Mouse (Mus musculus) naive thymus-derived CD4-positive, alpha-beta T cell, adult 2 months (primary cell): ENCODE data around the gene Atp13a2.

Experiments
- DNase-seq: peaks from one replicate; pipeline ENCODE4 v3.0.0-alpha.2; 2011; ENCODE audit warnings: low read depth

Atp13a2 gene

GRCm38 (mm10) chr4:140986711-140987395, at the start of gene Atp13a2:
Gene Atp13a2 (plus strand): TSS chr4:140986873.
- DNase-seq, result peak; percentile 85

DNA sequence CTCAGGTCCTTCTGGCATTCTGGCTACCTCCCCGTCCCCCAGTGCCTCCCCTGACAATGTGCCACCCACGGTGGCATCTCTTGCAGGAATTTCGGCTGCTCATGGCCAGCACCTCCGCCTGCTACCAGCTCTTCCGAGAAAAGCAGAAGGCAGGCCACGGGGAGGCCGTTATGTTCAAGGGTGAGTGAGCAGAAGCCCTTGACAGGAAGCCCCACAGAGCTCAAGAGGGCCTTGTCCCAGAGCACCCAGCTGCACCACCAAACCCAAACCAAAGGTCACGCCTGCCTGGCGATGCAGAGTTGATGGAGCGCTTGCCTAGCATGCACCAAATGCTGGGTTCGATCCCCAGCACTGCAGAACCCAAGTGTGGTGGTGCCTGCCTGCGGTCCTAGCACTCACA, 42.3 kb upstream of the Atp13a2 start:
- no peak for DNase-seq

DNA sequence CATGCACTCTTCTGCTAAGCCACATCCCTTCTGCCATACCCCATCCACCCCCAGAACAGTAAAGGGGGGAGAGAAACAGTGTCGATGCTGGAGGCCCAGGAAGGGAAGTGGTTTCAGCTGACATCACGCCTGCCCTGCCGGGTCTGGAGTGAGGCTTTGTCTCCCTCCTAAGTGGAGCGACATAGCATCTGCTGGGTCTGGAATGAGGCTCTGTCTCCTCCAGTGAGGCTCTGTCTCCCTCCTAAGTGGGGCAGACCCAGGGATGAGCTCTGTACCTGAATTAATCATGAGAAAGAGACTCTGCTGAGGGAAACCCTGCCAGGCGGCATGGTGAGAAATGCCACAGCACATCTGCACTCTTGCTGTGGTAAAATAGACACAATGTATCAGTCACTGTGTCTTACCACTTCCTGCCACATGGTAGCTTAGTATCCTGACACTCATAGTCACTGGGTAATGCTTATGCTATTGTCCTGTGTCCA, 41.7 kb upstream of the Atp13a2 start:
- peak; percentile 88 for DNase-seq

DNA sequence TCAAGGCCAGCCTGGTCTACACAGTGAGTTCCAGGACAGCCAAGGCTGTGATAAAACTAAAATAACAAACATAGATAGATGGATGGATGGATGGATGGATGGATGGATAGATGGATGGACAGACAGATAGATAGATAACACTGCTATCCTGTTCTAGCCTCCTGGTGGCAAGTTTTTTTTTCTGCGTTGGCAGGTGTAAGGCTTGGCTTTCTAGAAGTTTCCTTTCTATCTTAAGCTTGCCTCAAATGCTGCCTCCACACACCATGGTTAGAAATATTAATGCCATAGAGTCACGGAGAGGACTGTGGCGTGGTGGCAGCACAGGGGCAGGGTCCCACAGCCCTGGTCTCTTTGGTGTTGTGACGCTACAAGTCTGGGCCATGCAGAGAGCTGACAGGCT, 41.1 kb upstream of the Atp13a2 start:
- DNase-seq, result peak; percentile 60

GRCm38 (mm10) chr4:140946048-140946447, 40.6 kb upstream of the Atp13a2 start:
- peak; percentile 39 for DNase-seq

- DNase-seq, result peak; percentile 54
Measured at GRCm38 (mm10) chr4:140946580-140947205, 40.0 kb upstream of the Atp13a2 start.

- DNase-seq, result peak; percentile 84
Measured at GRCm38 (mm10) chr4:140947487-140948440, 38.9 kb upstream of the Atp13a2 start.

GRCm38 (mm10) chr4:140948481-140948880, 38.2 kb upstream of the Atp13a2 start:
- DNase-seq, result no peak

DNA sequence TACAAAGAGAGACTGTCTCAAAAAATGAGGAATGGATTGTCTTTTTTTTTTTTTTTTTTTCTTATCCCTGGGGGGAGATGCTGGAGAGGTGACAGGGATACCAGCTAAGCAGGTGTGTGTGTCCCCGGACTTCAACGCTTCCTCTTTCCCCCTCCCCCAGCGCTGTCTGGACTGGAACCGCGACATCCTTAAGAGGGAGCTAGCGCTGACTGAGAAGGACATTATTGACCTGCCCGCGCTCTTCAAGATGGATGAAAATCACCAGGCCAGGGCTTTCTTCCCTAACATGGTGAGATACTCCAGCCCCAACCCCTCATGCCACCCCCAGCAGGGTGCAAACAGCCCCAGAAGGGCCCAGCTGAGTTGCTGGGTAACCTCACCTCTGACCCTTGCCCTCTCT, 37.6 kb upstream of the Atp13a2 start:
- peak; percentile 18 for DNase-seq

DNA sequence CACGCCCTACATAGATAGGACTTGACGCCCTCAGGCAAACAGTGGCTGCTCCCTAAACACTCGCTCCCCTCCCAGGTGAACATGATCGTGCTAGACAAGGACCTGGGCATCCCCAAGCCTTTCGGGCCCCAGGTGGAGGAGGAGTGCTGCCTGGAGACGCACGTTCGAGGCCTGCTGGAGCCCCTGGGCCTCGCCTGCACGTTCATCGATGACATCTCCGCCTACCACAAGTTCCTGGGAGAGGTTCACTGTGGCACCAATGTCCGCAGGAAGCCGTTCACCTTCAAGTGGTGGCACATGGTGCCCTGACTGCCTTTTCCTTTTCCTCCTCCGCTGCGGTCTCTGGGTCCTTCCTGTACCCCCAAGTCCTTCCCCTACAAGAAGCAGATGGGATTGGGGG, 37.1 kb upstream of the Atp13a2 start:
- peak; percentile 59 for DNase-seq

- DNase-seq, result no peak
Measured at GRCm38 (mm10) chr4:140950574-140950973, 36.1 kb upstream of the Atp13a2 start.

GRCm38 (mm10) chr4:140951861-140952641, 34.6 kb upstream of the Atp13a2 start:
- peak; percentile 79 for DNase-seq

DNA sequence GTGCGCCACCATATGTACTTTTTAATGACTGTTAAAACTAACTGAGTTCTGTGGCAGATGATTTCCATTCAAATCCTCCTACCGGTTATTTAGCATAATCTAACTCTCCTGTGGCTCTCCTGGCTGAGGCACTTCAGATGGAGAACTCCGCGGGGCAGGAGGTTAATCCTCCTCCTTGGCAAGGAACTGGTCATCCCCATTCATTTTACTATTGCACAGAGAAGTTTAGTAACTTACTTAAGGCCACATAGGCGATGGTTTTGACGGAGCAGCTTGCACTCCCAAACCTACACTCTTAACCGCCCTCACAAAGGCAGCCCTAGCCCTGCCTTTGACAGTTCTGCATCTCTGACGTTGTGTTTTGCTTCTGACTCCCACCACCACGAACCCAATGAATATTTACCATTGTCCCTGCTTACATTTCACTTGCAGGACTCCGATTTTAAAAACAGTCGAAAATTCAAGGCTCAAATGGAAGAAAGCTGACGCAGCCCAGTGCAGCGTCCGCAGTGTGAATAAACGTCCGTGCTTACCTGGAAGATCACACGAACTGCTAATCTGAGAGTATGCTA, 29.5 kb upstream of the Atp13a2 start:
- no peak for DNase-seq

GRCm38 (mm10) chr4:140957725-140958124, 28.9 kb upstream of the Atp13a2 start:
- DNase-seq, result peak; percentile 89

- DNase-seq, result no peak
Measured at GRCm38 (mm10) chr4:140958319-140958718, 28.4 kb upstream of the Atp13a2 start.

DNA sequence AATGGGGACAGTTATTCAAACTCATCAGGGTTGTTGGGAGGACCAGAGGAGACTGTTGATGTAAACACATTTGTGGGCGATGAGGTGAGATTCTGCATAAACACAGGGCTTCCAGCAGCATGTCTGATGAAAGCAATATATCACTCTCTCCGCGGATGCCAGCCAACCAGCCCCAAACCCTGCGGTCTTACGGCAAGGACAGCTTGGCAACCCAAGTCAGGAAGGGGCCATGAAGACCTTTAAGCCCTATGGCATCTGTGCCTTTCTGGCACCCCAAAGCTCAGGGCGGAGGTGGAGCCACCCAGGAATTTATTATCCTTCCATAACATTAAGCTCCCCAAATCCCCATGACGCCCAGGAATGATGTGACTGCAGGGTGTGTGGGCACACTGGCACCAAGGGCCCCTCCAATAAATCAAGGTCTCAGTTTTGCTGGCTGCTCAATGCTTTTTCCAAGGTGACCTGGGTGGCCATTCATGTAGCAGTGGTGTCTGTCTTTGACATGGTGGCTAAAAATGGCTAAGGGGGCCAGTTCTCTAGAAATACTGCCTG, 27.5 kb upstream of the Atp13a2 start:
- no peak for DNase-seq

DNA sequence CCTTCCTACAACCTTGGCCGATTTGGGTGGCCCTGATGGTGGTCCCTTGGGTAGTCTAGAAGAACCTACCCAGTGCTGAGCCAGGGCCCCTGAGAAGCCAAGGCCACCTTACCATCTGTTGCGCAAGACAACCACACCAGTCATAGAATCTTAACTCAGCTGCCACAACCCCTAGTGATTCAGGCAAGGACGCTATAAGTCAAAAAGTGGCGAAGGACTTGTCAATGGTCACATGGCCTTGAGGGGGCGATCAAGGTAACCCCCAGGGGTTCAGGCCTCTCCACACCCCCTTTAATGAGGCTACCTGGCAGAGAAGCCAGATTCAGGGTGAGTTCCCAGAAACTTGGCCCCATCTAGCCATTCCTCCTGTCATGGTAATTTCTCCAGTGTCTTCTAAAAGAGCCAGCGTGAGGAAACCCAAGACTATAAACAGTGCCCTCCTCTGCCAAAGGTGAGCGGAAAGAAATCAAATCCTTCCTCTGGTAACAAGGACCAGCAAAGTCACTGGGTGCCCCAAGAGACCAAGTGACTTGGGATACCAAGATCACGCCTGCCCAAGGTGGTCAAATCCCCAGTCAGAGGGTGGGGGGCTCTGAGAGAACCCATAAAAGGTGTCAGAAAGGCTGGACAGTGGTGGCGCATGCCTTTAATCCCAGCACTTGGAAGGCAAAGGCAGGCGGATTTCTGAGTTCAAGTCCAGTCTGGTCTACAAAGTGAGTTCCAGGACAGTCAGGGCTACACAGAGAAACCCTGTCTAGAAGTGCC, 26.8 kb upstream of the Atp13a2 start:
- DNase-seq, result peak; percentile 22

GRCm38 (mm10) chr4:140960781-140961466, 25.7 kb upstream of the Atp13a2 start, which contains the start of gene Sdhb:
Gene Sdhb (plus strand): TSS chr4:140961203.
- DNase-seq, result peak; percentile 96

DNA sequence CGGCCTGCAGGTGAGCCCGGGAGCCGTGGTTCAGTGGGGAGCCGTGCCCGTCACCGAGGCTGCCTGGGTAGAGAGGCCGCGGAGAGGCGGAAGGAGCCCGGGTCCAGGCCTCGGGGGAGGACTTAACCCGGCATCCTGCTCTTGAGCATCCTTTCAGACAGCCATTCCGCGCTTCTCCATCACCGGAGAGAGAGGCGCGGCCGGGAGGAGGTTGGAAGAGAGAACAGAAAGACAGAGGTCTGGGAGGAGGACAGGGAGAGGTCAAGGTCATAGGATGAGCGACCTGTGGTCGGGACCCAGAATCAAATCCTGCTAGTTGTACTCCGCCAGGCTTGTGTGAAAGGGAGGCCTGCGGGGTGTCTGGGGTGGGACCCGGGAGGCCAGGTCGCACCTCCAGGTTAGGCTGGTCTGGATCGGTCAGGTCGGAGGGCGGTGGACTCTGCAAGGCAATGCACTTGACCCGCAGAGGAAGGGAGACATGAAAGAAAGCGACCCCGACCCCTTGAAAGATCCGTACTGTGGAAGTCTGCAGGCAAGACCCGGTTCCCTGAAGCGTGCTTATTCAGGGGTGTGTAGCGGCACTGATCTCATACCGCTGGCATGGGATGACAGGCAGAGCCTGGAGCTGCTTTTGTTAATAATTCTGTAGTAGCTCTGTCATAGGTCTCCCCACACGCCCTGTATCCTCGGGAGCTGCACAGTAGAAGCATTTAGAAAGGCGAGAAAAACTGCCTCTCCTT, 25.0 kb upstream of the Atp13a2 start:
- no peak for DNase-seq
